ENCODE assay signal across 16 mouse cellular contexts in the genomic region with DNA sequence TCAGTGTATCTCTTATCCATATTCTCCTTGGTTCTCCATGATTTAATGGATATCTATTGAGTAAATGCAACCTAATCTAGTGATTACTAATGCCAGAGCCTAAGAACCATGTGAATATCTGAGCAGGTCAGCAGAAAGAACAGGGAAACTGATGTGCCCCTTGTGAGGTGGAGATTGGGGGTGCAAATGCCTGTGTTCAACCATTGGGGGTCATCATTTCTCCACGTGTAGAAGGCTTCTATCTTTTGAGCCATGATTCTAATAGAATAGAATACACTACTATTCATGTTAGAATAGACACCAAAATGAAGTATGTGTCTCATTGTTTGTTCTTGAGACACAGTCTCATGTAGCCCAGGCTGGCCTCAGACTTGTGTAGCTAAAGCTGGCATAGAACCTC. TPM values are rescaled to one million over a fixed set of nuclear protein-coding genes. Genes with fewer than 3 reads are reported as not detected.
"Had no signal": no experiment of that assay in that cellular context is flagged by ENCODE, and none has a peak within 500 bp of the region (broad histone marks: within the 10 kb centered on the region; RNA-seq: fewer than 3 reads in every experiment).

No protein-coding gene starts in this region.

- H3K27ac ChIP-seq: kidney, embryonic 15.5 days; limb, embryonic 15.5 days; liver, embryonic 12.5 days; midbrain, embryonic 10.5 days; stomach, embryonic 15.5 days had no signal

- ATAC-seq: intestine, embryonic 16.5 days; liver, embryonic 12.5 days had no signal

- H3K4me3 ChIP-seq: kidney, embryonic 15.5 days; limb, embryonic 15.5 days; liver, embryonic 12.5 days; midbrain, embryonic 10.5 days; myocyte; stomach, embryonic 15.5 days had no signal

- H3K4me1 ChIP-seq: kidney, embryonic 15.5 days; limb, embryonic 15.5 days; midbrain, embryonic 10.5 days; stomach, embryonic 15.5 days had no signal

- H3K9me3 ChIP-seq: kidney, embryonic 15.5 days; limb, embryonic 15.5 days; liver, embryonic 12.5 days; midbrain, embryonic 10.5 days; stomach, embryonic 15.5 days had no signal

- H3K27me3 ChIP-seq: kidney, embryonic 15.5 days; limb, embryonic 15.5 days; liver, embryonic 12.5 days; stomach, embryonic 15.5 days had no signal

- DNase-seq: kidney, adult 2 months; kidney, postnatal 36 days; lung, embryonic 14.5 days; lung, postnatal 10 days; lung, postnatal 4 days; right cerebral cortex, postnatal 14 days; thymus, adult 2 months; thymus, postnatal 25 days had no signal

- H3K4me2 ChIP-seq: kidney, embryonic 15.5 days; limb, embryonic 15.5 days; liver, embryonic 12.5 days; lung, embryonic 14.5 days; stomach, embryonic 15.5 days had no signal

- H3K9ac ChIP-seq: kidney, embryonic 15.5 days; limb, embryonic 15.5 days; liver, embryonic 12.5 days; lung, embryonic 14.5 days; stomach, embryonic 15.5 days had no signal

RNA-seq across cellular contexts. Expression of gene Melk, which starts 27.3 kb away (rescaled TPM):
- total RNA-seq: layer of hippocampus, adult 18-20 months had no signal
